Mouse (Mus musculus) retina, adult 2 months (tissue): ENCODE results near the gene Midn.

Experiments
- DNase-seq: peaks from one replicate; pipeline ENCODE4 v3.0.0-alpha.2; 2012; ENCODE audit warnings: low read depth, low spot score

Midn gene

GRCm38 (mm10) chr10:80171252-80171651 lies 23.2 kb downstream of the Midn start:
- no peak for DNase-seq

- no peak for DNase-seq
These were observed 23.9 kb downstream of the Midn start for GRCm38 (mm10) chr10:80171760-80172526.

GRCm38 (mm10) chr10:80172527-80173292 lies 24.6 kb downstream of the Midn start, which contains the start of gene 1600002K03Rik:
1600002K03Rik (plus strand) TSS chr10:80172944.
- DNase-seq: no peak

GRCm38 (mm10) chr10:80173358-80173757 lies 25.3 kb downstream of the Midn start:
- no peak for DNase-seq

- no peak for DNase-seq
These were observed 26.0 kb downstream of the Midn start for GRCm38 (mm10) chr10:80173955-80174640.

- no peak for DNase-seq
These were observed 26.6 kb downstream of the Midn start for GRCm38 (mm10) chr10:80174705-80175104.

GRCm38 (mm10) chr10:80175536-80176269 lies 27.6 kb downstream of the Midn start:
- DNase-seq: no peak

GRCm38 (mm10) chr10:80176270-80176834 lies 28.3 kb downstream of the Midn start:
- DNase-seq: no peak

GRCm38 (mm10) chr10:80177441-80178279 lies 29.6 kb downstream of the Midn start:
- DNase-seq: no peak

GRCm38 (mm10) chr10:80179068-80180051 lies 31.3 kb downstream of the Midn start, which contains the start of gene Efna2:
Efna2 (plus strand) TSS chr10:80179482.
- no peak for DNase-seq

GRCm38 (mm10) chr10:80180288-80180687 lies 32.2 kb downstream of the Midn start:
- DNase-seq: no peak

GRCm38 (mm10) chr10:80180823-80181222 lies 32.8 kb downstream of the Midn start:
- no peak for DNase-seq

- DNase-seq: no peak
These were observed 34.5 kb downstream of the Midn start for GRCm38 (mm10) chr10:80182547-80182946.

GRCm38 (mm10) chr10:80186649-80187048 lies 38.6 kb downstream of the Midn start:
- DNase-seq: no peak

GRCm38 (mm10) chr10:80187739-80188138 lies 39.7 kb downstream of the Midn start:
- no peak for DNase-seq

GRCm38 (mm10) chr10:80188453-80189024 lies 40.5 kb downstream of the Midn start:
- no peak for DNase-seq

GRCm38 (mm10) chr10:80189999-80190398 lies 41.9 kb downstream of the Midn start:
- DNase-seq: no peak

GRCm38 (mm10) chr10:80190491-80191051 lies 42.5 kb downstream of the Midn start:
- no peak for DNase-seq
